Mouse (Mus musculus) spleen, adult 2 months (tissue): ENCODE results near the gene Ssbp4.

Experiments used
- CTCF ChIP-seq: fragments of 200-500 bp; IDR thresholded peaks from 2 replicates; pipeline ENCODE4 v1.5.1; 2011; ENCODE audit warnings: mild to moderate bottlenecking, inconsistent platforms; ENCODE audit not compliant: insufficient read depth, insufficient read length, insufficient replicate concordance; ENCODE audit errors: extremely low read depth
- POLR2A ChIP-seq: fragments of 200-500 bp; IDR thresholded peaks from 2 replicates; pipeline ENCODE4 v1.6.1; 2011; ENCODE audit warnings: low read depth, low read length, inconsistent platforms

- TF ChIP-seq CTCF (no peak), POLR2A (no peak)
Observed at GRCm38 (mm10) chr8:70599507-70600290, 9.0 kb downstream of the Ssbp4 start.
